Mouse (Mus musculus) thymus, postnatal 14 days (tissue): ENCODE results near the gene Prss33.
A peak's percentile ranks its signal among the peaks of the same experiment; 100 is the strongest.
"Not testable (repeated sequence)": the region's sequence is repeated elsewhere in the genome, so short reads cannot be mapped to it uniquely, and the experiment has no call there.

Experiments
- DNase-seq: peaks from one replicate; pipeline ENCODE4 v3.0.0; 2021

Prss33 gene

DNA sequence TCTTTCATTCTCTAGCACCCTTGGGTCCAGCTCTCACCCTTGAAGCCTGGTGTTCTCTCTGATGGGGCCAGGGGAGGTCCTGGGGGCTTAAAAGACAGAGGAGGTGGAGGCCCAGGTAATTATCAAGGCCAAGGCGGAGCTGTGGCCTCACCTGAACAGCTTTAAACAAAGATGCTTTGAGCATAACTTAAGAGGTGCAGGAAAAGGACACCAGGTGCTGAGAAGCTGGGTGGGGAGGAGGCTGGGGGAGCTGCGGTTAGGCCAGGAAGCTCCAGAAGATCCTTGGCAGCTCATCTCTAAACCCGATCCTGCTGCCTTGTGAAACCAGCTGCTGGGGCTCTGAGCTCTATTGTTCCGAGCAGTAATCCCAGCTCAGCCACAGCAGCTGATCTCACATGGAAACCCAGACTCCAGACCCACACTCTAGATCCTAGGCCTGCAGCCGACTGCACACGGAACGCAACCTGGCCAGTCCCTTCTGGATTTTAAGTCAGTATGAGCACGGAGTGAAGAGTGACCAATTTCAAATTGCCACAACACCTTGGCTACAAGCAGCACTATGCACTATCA lies at the start of gene Prss33:
Gene Prss33, minus strand, starts transcription at position 51 of the 570 bp plus-strand sequence.
- DNase-seq, result no peak

DNA sequence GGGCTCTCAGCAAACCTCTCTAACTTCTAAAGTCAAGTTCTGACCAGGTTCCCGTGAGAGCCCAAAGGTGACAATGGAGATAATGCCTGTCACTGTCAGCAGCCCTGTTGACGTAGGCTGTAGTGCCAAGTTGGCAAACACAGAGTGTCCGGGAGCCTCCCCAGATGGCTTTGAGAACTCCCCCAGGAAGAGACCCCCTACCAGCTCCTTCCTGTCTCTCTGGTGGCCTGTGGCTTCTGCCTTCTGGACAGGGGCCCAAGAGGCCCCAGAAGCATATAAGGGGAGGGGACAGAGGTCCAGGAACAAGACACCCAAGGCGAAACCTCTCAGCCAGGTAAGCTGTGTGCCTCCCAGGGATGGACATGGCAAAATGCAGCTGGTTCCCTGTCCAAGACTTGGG lies 44.7 kb upstream of the Prss33 start, which contains the start of the genes Dcpp1 and Dcpp2:
Gene Dcpp1, plus strand, starts transcription at position 301 of the 400 bp plus-strand sequence.
Gene Dcpp2, plus strand, starts transcription at position 305 of the 400 bp plus-strand sequence.
- DNase-seq, result not testable (repeated sequence)

- DNase-seq, result no peak
Observed at GRCm38 (mm10) chr17:23877166-23877565, 41.3 kb upstream of the Prss33 start.

- DNase-seq, result no peak
Observed at GRCm38 (mm10) chr17:23876741-23877140, 40.9 kb upstream of the Prss33 start.

- DNase-seq, result no peak
Observed at GRCm38 (mm10) chr17:23873884-23874856, 38.3 kb upstream of the Prss33 start.

DNA sequence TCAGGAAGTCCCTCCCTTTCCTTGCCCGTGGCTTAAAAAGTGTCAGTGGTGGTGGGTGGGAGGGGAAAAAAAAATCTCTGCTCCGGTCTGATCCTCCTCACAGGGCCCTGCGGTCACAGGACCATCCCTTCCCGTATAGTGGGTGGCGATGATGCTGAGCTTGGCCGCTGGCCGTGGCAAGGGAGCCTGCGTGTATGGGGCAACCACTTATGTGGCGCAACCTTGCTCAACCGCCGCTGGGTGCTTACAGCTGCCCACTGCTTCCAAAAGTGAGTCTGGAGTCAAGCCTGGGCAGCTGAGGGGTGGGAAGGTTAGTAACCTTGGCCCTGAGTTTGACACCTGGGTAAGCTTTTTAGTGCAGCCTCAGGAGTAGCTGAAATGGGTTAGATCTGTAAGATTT lies 32.7 kb upstream of the Prss33 start:
- DNase-seq, result no peak

GRCm38 (mm10) chr17:23867756-23868155 lies 31.9 kb upstream of the Prss33 start, which contains the start of gene Prss21:
Gene Prss21, plus strand, starts transcription at chr17:23868056.
- no peak for DNase-seq

DNA sequence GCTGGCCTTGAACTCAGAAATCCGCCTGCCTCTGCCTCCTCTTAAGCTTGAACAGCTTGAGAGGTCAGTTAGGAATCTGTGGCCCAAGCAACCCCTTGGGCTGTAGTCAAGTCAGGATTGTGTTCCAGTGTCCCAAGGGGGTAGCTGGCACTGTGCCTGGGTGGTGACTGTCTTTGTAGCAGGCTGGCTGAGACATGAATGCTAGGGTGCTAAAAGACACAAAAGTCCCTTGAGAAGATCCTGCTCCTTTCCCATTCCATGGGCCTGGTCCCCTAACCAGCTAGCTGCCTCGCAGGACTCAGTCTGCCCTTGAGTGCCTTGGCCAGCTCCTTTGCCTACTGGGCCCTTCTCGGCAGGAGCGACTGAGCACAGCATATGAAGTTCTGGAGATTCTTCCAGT lies 27.1 kb upstream of the Prss33 start:
- no peak for DNase-seq

DNA sequence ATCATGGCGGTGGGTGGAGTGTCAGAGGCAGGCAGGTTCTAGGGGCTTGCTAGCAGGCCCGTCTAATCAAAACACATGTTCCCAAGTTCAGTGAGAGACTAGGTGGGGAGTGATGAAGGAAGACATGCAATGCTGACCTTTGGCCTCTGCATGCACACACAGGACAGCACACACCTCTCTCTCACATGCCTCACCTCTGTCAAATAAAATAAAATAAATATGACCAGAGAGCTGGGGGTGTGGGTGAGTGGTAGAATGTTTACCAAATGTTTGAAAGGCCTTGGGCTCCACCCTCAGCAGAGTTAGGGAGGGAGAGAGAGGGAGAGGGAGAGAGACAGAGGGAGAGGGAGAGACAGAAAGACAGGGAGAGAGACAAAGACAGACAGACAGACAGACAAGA lies 22.1 kb upstream of the Prss33 start:
- no peak for DNase-seq

DNA sequence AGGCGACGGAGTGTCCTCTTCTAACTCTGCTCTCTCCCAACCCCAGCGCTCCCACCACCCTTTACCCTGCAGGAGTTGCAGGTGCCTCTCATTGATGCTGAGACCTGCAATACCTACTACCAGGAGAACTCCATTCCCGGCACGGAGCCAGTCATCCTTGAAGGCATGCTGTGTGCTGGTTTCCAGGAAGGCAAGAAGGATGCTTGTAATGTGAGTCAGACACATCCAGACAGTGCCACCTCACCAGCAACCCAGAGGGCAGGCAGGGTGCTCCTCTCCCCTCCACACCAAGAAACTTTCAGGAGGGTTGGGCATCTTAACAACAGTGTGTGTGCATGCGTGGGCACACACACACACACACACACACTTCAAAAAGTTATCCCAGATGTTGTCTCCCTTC lies 21.3 kb upstream of the Prss33 start:
- no peak for DNase-seq

DNA sequence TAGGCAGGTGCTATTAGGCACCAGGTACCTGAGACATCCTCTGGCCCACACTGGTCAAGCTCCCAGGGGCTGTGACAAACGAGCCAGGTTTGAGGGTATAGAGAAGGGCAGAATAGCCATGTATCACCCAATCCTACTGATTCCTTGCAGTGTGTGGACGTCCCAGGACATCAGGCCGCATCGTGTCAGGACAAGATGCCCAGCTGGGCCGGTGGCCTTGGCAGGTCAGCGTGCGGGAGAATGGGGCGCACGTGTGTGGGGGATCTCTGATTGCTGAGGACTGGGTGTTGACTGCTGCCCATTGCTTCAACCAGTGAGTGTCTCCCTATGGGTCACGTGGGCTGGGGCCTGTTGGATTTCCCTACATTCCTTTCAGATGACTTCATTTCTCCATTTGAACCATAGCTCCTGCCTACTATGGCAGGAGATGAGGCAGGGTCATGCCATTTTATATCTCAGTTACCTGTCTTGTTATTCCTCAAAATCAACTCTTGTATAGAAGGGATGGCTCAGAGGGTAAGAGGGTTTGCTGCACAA lies 18.4 kb upstream of the Prss33 start:
- no peak for DNase-seq

GRCm38 (mm10) chr17:23853292-23853691 lies 17.4 kb upstream of the Prss33 start:
- peak; percentile 74 for DNase-seq

DNA sequence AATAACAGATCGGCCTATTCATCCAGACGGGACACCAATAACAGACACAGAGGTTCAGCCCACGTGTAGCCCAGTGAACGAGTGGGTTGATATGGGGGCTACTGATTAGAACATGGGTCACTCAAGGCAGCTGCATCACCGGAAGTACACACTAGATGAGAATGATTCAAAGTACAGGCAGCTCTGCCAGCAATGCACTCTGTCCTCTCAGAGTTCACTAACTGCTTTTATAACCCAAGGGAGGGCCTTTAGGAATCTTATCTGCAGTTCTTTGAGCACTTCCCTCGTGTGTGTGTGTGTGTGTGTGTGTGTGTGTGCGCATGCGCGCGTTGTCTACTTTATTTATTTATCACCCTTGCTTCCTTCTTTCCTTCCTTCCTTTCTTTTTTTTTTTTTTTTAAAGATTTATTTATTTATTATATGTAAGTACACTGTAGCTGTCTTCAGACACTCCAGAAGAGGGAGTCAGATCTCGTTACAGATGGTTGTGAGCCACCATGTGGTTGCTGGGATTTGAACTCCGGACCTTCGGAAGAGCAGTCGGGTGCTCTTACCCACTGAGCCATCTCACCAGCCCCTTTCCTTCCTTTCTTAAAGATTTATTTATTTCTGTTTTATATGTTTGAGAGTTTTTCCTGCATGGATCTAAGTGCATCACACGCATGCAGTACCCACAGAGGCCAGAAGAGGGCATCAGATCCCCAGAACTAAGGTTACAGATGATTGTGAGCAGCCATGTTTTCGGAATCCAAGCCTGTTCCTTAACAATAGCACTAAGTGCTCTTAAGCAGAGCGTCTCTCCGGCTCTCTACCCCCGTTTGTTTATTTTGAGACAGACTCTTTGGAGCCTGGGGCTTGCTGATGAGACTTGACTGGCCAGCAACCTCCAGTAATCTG lies 15.2 kb upstream of the Prss33 start:
- DNase-seq, result peak; percentile 61

GRCm38 (mm10) chr17:23850028-23850427 lies 14.2 kb upstream of the Prss33 start:
- DNase-seq, result no peak

GRCm38 (mm10) chr17:23843812-23844273 lies 8.0 kb upstream of the Prss33 start, which contains the start of the genes Prss32 and Prss41:
Gene Prss32, plus strand, starts transcription at chr17:23843855.
Gene Prss41, minus strand, starts transcription at chr17:23844172.
- DNase-seq, result peak; percentile 77

GRCm38 (mm10) chr17:23843141-23843811 lies 7.4 kb upstream of the Prss33 start:
- no peak for DNase-seq

DNA sequence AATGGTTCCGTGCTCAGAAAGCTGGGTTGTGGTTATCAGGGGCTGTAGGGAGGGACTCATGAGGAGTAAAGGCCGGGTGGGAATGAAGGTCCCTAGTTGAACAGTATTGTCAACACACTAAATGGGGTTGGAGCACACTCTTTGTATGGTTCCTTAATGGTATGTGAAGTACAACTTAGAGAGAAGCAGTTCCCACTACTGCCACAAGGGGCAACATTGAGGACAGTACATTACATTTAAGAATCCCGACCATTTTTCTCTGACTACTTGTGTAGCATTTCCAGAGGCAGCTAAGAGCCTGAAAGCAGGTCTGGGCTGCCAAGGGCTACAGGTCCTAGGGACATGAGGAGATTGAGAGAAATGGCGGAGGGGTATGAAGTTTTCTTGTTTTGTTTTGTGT lies 5.3 kb upstream of the Prss33 start:
- peak; percentile 75 for DNase-seq

GRCm38 (mm10) chr17:23831201-23831600 lies 4.7 kb downstream of the Prss33 start:
- DNase-seq, result peak; percentile 8

GRCm38 (mm10) chr17:23829064-23829619 lies 6.7 kb downstream of the Prss33 start, which contains the start of gene Elob:
Gene Elob, minus strand, starts transcription at chr17:23829136.
- DNase-seq, result peak; percentile 87

- DNase-seq, result peak; percentile 78
Observed at GRCm38 (mm10) chr17:23828271-23829001, 7.4 kb downstream of the Prss33 start.
